Mouse (Mus musculus): ENCODE measurements at regions not wholly inside any gene's neighbourhood (a gene's known extent, or its start where the extent isn't known, plus 50 kb on each side); places are given as distances from the start of the nearest gene placed in this dataset.

DNA sequence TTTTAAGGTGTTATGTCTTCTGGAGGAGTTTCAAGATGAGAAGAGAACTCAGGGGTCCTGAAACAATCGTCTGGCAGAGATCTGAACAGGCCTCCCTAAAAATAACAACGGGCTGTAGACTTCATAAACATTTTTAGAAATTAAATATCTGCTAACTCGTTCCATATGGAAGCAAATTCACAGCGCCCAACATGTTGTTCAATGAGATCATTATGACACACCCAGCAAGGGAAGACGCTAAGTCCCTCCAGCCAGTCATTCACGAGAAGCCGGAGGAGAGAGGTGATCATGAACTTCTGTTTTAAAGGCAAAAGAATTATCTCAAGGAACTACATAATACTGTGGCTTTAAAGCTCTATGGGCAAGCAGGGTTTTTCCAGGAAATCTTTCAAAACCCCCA, 334.8 kb downstream of the Efna5 start:
- DNase-seq, result no peak

DNA sequence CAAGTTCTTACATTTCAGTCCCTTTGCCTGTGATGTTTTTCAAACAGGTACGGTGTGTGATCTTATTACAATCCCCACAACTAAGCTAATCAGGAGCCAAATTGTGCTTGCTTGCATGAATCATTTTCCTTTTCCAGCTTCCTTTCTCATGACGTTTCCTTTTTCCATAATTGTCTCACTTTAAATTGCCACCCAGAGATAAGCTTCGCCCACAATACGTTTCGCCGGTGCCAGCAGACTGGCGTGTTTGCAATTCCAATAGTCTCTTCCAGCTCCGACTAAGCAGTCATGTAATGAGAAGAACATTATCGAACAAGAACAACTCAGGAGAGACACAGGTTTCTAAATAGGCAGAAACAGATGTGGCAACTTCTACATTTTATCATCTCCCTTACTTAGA, 335.8 kb downstream of the Efna5 start:
- peak; percentile 65 for DNase-seq

- DNase-seq, result no peak
These were observed 337.8 kb downstream of the Efna5 start for GRCm38 (mm10) chr17:62543056-62543975.

DNA sequence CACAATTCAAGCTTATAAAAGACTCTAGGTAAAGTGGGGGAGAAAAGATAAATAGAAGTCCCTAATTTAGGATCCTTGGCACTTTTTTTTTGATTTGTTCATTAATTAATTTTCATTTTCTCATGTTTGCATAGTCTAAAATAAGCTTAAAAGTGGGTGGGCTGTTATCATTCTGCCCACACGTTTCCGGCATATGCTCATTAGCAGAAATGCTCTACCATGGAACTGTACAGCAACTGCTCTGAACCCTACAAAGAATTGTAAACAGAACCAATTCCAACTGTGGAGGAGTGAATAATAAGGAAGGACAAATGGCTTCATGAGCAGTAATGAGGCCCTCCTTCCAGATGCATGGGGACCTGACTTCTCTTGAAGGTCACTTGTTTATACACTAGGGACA, 351.2 kb downstream of the Efna5 start:
- DNase-seq, result no peak

GRCm38 (mm10) chr17:62527556-62527955, 353.6 kb downstream of the Efna5 start:
- DNase-seq, result no peak

GRCm38 (mm10) chr17:62513635-62514034, 367.5 kb downstream of the Efna5 start:
- DNase-seq, result no peak

- no peak for DNase-seq
These were observed 370.9 kb downstream of the Efna5 start for GRCm38 (mm10) chr17:62510184-62510583.

DNA sequence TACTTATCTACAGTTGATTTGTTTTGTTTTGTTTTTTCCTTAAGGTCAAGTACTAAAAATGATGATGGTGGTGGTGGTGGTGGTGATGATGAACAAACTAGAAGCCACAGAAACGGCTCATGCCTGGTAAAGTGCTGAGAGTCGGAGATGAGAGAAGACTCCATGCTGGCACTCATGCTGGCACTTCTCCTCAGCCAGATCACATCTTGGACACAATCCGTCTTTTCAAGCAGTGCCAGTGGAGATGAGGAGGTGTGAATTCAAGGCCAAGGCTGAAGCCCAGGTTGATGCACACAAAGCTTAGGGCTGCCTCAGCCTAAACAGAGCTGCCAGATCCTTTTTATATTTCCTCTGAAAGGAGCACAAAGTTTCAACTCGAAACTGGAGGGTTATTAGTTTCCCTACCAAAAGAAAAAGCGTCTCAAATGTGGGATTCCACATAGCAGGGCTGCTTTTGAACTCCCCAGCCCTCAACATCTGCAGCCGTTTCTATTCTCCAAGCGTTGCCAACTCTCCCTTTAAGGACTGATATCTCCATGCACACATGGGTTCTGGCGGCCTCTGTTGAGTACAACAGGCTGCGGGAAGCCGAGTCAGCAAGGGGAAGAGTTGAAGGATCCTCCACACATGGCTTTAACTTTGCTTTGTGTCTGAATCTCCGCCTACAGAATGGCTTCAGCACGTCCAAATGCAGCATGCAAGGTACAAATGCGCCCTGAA, 373.2 kb downstream of the Efna5 start:
- no peak for DNase-seq

DNA sequence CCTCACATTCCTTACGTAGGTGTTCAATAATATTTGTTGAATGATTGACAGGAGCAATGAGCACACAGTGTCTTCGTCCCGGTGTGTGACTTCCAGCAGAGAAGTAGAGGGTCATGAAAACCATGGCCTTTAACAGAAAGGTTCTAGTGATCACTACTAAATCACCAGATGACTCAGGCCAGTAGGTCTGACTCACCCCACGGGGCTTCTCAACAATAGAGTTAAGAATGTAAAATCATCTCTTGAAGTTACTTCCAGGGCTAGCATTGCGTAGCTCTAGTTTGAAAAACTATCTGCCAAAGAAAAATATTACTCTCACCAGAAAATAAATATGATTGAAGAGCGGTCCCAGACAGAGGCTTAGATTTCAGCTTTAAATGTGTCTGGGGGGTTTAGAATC, 376.4 kb downstream of the Efna5 start:
- DNase-seq, result no peak

DNA sequence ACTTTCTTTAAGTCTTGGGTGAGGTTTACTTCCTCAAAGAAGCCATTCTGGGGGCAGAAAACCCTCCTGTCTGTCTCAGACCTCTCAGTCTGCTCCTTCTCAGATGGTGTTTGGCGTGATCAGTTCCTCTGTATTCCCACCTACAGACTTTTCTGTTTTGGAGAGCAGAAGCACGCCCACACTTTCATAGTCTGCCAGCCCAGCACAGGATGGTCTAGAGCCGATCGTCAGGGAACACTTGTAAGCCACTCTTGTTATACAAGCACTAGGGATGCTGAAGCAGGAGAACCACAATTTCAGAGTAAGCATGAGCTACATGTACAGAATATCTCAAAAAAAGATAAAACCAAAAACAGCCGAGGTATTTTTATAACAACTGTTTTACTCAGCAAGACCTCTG, 410.4 kb downstream of the Efna5 start:
- peak; percentile 79 for DNase-seq

DNA sequence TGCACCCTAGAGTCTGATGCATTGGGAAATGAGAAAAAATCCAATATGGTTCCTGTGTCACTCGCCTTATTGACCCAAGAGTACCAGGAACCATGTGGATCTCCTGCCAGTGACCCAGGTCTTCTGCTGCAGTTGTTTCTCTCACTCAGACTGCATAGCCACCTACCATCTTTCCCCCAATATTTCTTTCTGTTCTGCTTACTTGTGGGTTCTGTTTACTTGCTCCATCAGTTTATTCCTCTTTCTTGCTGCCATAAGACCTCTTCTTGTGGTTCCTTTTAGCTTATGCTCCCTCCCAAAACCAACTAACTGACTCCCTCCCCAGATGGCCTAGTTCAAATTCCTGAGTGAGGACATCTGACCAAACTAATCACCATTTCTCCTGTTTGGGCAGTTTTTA, 411.8 kb downstream of the Efna5 start:
- DNase-seq, result no peak

DNA sequence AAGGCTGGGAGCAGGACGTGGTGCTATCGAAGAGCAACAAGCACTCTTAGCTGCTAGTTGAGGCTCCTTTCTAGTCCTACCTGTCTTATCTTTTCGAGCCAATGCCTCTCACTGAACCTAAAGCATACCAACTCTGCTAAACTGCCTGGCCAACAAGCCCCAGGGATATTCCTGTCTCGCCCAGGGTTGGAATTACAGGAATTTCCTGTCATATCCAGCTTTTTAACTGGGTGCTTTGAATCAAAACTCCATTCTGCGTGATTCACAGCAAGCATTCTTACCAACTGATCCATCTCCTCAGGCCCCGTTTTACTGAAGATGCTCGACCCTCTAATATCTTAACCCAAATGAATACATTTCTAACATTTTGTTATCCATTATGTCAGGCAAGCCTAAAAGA, 412.3 kb downstream of the Efna5 start:
- no peak for DNase-seq

DNA sequence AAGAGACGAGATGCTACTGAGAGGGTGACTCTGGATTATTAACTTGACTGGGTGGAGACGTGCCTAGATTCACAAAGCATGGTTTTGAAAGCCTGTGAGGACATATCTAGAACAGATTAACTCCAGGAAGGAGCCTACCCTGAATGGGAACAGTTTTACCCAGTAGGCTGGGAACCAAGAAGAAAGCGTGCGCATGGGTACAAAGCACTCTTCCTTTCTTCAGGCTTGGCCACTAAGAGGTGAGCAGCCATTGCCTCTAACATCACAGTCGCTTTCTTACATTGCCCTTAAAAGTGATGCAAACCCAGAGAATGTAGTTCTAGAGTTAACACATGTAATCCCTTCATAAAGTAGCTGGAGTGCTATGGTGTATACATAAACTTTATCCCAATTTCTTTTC, 414.0 kb downstream of the Efna5 start:
- DNase-seq, result no peak

DNA sequence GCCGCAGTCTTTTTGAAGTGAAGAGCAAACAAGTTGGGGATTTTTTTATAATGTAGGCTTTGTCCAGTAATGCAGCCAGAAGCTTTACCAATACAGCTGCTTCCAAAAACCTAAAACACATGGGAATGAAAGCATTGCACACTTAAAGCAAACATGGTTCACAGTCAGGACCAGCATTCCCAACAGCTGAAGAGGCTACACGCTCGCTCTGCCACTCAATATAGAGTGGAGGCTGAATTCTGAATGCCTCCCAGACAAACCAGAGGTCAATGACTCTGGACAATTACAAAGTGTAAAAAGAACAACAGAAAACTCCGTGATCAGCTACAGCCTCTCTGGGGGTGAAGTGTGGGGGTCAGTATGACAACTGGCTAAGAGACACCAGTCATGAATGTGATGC, 416.1 kb downstream of the Efna5 start:
- no peak for DNase-seq

GRCm38 (mm10) chr17:62464228-62464627, 416.9 kb downstream of the Efna5 start:
- DNase-seq, result no peak

DNA sequence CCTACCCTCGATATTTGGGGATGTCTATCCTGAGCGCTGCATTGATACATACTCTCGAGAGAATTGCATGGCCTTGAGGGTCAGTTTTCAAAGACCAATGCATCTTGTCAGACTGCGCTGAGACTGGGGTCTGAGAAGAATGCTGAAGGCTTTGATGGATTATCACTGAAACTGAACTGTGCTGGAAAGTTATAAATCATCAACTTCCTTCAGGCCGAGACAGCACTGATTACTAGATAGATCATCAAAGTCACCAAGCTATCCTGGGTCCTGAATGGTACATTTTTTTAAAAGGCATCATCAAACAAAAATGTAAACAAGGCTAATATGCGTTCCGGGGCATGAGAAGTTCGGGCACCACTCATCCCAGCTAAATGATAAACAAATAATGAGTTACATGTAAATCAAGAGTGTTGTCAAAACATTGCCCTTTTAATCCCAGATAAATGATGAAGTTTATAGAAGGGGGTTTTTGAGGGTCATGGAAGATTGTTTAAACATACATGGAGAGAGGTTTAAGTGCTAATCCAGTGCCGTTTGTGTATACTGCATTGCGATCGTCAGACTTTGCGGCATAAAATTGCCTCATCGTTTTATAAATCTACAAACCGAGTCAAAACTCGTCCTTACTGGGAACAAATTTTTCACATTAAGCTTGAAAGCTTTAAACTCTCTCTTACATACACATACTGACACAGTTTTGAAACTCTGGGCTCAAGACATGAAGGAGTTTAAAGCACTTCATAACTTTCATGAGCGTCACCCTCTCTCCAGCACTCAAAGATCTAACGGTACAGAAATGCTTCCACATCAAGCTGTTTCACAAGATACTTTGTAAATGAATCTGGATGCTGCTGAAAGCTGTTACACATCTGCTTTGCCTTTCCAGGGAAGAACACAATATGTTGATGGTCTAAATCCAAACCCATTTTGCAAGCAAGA, 419.5 kb downstream of the Efna5 start:
- DNase-seq, result no peak

DNA sequence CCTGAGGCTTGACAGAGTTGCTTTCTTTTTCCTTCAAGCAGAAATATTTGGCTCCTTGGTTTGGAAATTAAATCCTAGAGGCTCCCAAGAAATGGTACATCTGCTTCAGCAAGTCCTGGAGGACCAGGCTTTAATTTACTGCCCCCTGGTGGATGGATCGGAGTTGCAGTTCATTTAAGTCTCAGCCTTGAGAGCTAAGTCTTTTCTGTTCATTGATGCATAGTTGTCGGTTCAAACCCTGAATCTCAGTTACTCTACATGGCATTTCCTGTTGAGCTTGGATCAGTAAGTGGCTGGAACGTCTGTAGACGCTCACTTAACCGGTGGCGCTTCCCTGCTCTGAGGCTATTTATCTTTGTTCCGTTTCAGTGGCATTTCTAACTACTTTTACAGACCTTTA, 422.2 kb downstream of the Efna5 start:
- DNase-seq, result peak; percentile 45

DNA sequence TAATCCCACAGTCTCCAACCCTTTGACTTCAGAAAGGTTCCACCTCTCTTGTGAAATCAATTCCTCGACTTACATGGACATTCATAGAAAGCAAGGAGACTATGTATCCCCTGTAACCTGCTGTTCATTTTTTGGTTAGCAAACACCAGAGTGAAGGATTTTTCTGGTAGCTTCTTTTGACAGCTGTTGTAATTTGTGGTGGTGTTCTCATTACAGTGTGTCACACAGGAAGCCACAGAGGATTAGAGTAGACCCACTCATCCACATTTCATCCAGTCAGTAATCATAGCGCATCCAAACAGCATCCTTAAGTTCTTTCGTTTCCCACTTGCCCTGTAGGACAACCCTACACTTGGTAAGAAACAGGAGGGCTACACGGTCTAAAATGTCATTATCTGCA, 443.1 kb downstream of the Efna5 start:
- DNase-seq, result no peak

GRCm38 (mm10) chr17:62436044-62436443, 445.1 kb downstream of the Efna5 start:
- no peak for DNase-seq

- no peak for DNase-seq
These were observed 457.4 kb downstream of the Efna5 start for GRCm38 (mm10) chr17:62423476-62424385.

- no peak for DNase-seq
These were observed 463.5 kb downstream of the Efna5 start for GRCm38 (mm10) chr17:62417584-62417983.

DNA sequence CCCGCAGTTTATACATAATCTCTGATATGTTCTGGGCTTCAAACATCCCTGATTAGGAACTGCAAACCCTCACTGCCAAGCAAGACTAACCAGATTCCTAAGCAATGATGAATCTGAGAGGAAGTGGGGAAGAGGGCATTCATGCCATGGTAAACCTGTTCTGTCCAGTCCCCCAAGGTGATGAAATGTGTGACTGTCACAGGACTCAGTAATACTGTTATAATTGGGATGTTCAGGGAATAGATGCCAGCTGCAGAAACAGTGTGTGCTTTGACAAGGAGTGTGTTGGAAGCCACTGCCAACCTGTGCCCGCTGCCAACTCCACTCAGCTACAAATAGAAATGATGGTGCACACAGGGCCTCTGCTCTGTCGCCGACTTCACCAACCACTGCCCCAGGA, 466.0 kb downstream of the Efna5 start:
- DNase-seq, result peak; percentile 23

Data from right cerebral cortex, adult 18-20 months (tissue).